Mouse (Mus musculus): ENCODE results near the gene Hist2h4. TPM values are rescaled to one million over a fixed set of nuclear protein-coding genes. Genes with fewer than 3 reads are reported as not detected.

The Hist2h4 gene
- total RNA-seq, 2 experiments from 2014 or later, result 97.3 to 110 TPM

- DNase-seq (ENCODE audit: low spot score in 2 of 2), result no peak
Observed at GRCm38 (mm10) chr3:96226695-96227648, 36.1 kb downstream of the Hist2h4 start.

GRCm38 (mm10) chr3:96225421-96225820 is 37.7 kb downstream of the Hist2h4 start:
- no peak for DNase-seq (ENCODE audit: low spot score in 2 of 2)

- DNase-seq (ENCODE audit: low spot score in 2 of 2), result no peak
Observed at GRCm38 (mm10) chr3:96222774-96223173, 40.3 kb downstream of the Hist2h4 start.

GRCm38 (mm10) chr3:96221640-96222038 is 41.5 kb downstream of the Hist2h4 start:
- DNase-seq (ENCODE audit: low spot score in 2 of 2), result no peak

GRCm38 (mm10) chr3:96220765-96221639 is 42.1 kb downstream of the Hist2h4 start, which contains the start of the genes Hist2h2ac and Hist2h2be:
TSS of gene Hist2h2ac (minus strand) at chr3:96220880.
TSS of gene Hist2h2be (plus strand) at chr3:96221119.
- DNase-seq (ENCODE audit: low spot score in 2 of 2), result peak; percentile 54 to 75

GRCm38 (mm10) chr3:96220131-96220764 is 42.9 kb downstream of the Hist2h4 start:
- DNase-seq (ENCODE audit: low spot score in 2 of 2), result peak in 1 of 2 experiments; percentile 24

GRCm38 (mm10) chr3:96219661-96220130 is 43.4 kb downstream of the Hist2h4 start, which contains the start of the genes Bola1 and Hist2h2ab:
TSS of gene Bola1 (minus strand) at chr3:96219709.
TSS of gene Hist2h2ab (plus strand) at chr3:96219865.
- peak; percentile 48 to 54 for DNase-seq (ENCODE audit: low spot score in 2 of 2)

- DNase-seq (ENCODE audit: low spot score in 2 of 2), result no peak
Observed at GRCm38 (mm10) chr3:96219191-96219641, 43.9 kb downstream of the Hist2h4 start.

Small RNAs within 50 kb of the gene (microRNA-seq; reads per million reads assigned to microRNA genes)
- gene Gm44492 (not detected), gene Gm47311 (not detected), gene Gm47313 (not detected)

Other genes with a start within 250 kb of the Hist2h4 start
- 10 to 100 TPM; 32.9 to 39.4 TPM for gene Vps45, start 204.8 kb downstream of the Hist2h4 start, total RNA-seq (2021)
- gene Otud7b, start 158.8 kb downstream of the Hist2h4 start, total RNA-seq (2021), result 10 to 100 TPM; 35.4 to 43.6 TPM
- 10 to 100 TPM; 15.0 to 22.2 TPM for gene Mtmr11, start 101.3 kb downstream of the Hist2h4 start, total RNA-seq (2021)
- gene Sf3b4, start 91.0 kb downstream of the Hist2h4 start, total RNA-seq (2021), result 10 to 100 TPM; 68.9 to 76.8 TPM
- 10 to 100 TPM; 18.1 to 24.7 TPM for gene Sv2a, start 82.2 kb downstream of the Hist2h4 start, total RNA-seq (2021)
- gene Bola1, start 43.6 kb downstream of the Hist2h4 start, total RNA-seq (2021), result 10 to 100 TPM; 30.6 to 33.1 TPM
- 10 to 100 TPM; 27.8 to 28.5 TPM for gene Hist2h2ab, start 43.4 kb downstream of the Hist2h4 start, total RNA-seq (2021)
- 100 to 1,000 TPM; 211 to 243 TPM for gene Hist2h2ac, start 42.4 kb downstream of the Hist2h4 start, total RNA-seq (2021)
- gene Hist2h2be, start 42.2 kb downstream of the Hist2h4 start, total RNA-seq (2021), result 10 to 100 TPM; 12.4 to 13.7 TPM
- gene Hist2h3c2, start 24.2 kb downstream of the Hist2h4 start, total RNA-seq (2021), result 100 to 1,000 TPM; 197 to 262 TPM
- gene Hist2h2aa2, start 23.0 kb downstream of the Hist2h4 start, total RNA-seq (2021), result 1,000 to 10,000 TPM; 1,421 to 1,566 TPM
- 10 to 100 TPM; 34.3 to 35.1 TPM for gene Hist2h2aa1, start 17.8 kb downstream of the Hist2h4 start, total RNA-seq (2021)
- 1 to 10 TPM in 1 of 2 experiments, under 1 TPM in 1; 0.98 to 1.6 TPM for gene Hist2h3c1, start 16.6 kb downstream of the Hist2h4 start, total RNA-seq (2021)
- 1,000 to 10,000 TPM in 1 of 2 experiments, 100 to 1,000 TPM in 1; 924 to 1,090 TPM for gene Hist2h3b, start 5.3 kb upstream of the Hist2h4 start, total RNA-seq (2021)
- 100 to 1,000 TPM; 801 to 997 TPM for gene Hist2h2bb, start 6.4 kb upstream of the Hist2h4 start, total RNA-seq (2021)
- gene Fcgr1, start 30.7 kb upstream of the Hist2h4 start, total RNA-seq (2021), result 1 to 10 TPM; 1.1 to 1.8 TPM
- not detected for gene BC107364, start 189.0 kb upstream of the Hist2h4 start, total RNA-seq (2021)

All from adrenal gland, postnatal 4 days (tissue).